Mouse (Mus musculus) forebrain, embryonic 10.5 days (tissue): ENCODE data around the gene Dennd6b. TPM values are rescaled to one million over a fixed set of nuclear protein-coding genes. Genes with fewer than 3 reads are reported as not detected.

ENCODE experiments used
- DNase-seq: peaks from one replicate; pipeline ENCODE4 v3.0.0-alpha.2; 2017; ENCODE audit warnings: low spot score; ENCODE audit errors: extremely low spot score
- H3K27ac ChIP-seq: fragments of 300-500 bp; sonication (generic); 2 replicates; pipeline ENCODE4 v1.5.1; 2016; ENCODE audit warnings: mild to moderate bottlenecking
- H3K27me3 ChIP-seq: fragments of 300-500 bp; sonication (generic); 2 replicates; pipeline ENCODE4 v1.6.1; 2016; ENCODE audit warnings: mild to moderate bottlenecking; ENCODE audit not compliant: poor library complexity, severe bottlenecking
- H3K36me3 ChIP-seq: fragments of 300-500 bp; sonication (generic); replicated peaks from 2 replicates; pipeline ENCODE4 v1.6.1; 2016; ENCODE audit warnings: mild to moderate bottlenecking, moderate library complexity
- H3K4me1 ChIP-seq: fragments of 300-500 bp; sonication (generic); 2 replicates; pipeline ENCODE4 v1.6.1; 2016
- H3K4me3 ChIP-seq: fragments of 300-500 bp; sonication (generic); 2 replicates; pipeline ENCODE4 v1.5.1; 2016; ENCODE audit warnings: mild to moderate bottlenecking, moderate library complexity
- H3K9me3 ChIP-seq: fragments of 300-500 bp; sonication (generic); 2 replicates; pipeline ENCODE4 v1.6.1; 2016; ENCODE audit warnings: mild to moderate bottlenecking, moderate library complexity
- WGBS: fragments of 180-500 bp; shearing (Covaris S2); methylation state at CpG from one replicate; pipeline ENCODE4 v1.1.7; 2016; 5-methylcytosine and 5-hydroxymethylcytosine counted together
- microRNA-seq: library from miRNA; unstranded; fragments of <30 nt; microRNA quantifications from one replicate; pipeline ENCODE4, GENCODE M21; 2017
- polyA plus RNA-seq: library from polyadenylated mRNA; unstranded; fragments of >200 nt; fragmentation: Nextera tagmentation; extraction: Ambion mirVana; gene quantifications from 2 replicates; pipeline ENCODE4 v1.2.1, GENCODE M21; 2016

The Dennd6b gene
- polyA plus RNA-seq, 1 experiment from 2014 or later, result 26.4 TPM

DNA sequence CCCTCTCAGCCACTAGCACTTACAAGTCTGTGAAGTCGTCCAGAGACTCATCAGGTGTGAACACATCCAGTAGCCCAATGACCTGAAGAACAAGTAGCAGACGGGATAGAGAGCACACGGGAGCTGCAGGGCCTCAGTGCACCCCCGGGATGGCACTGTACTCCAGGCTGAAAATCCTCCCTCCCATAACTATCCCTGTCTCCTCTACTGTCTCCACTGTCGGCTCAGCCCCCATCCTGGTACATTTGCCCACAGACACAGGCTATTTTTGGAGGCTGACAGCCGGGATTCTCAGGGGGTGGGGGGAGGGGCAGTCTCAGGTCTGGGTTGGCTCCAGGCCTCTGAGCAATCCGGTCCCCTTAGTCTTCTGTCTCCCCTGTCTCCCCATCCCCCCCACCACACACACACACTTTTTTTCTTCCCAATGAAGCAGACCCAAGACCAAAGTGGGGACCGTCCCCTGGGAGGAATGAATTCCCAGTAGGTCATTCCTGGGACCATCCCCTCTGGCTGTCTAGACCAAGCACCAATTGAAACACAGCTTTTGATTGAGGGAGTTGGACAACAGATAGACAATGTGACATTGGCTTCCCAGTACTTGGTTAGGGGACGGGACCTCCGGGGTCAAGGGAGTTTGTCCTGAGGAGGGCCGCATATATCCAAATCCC lies 58.8 kb downstream of the Dennd6b start:
- no peaks in the 10 kb centered on the region for H3K9me3 ChIP-seq
- peak overlapping the region; percentile 3; the same call in 1 of the 2 replicates for H3K4me3 ChIP-seq
- DNase-seq, result no peak
- H3K27me3 ChIP-seq, result peaks cover 38% of the 10 kb centered on the region
- 81% methylated on average over 11 of the region's 11 CpGs for WGBS
- peaks cover 42% of the 10 kb centered on the region for H3K36me3 ChIP-seq
- peaks cover 53% of the 10 kb centered on the region for H3K4me1 ChIP-seq
- no peak overlapping the region for H3K27ac ChIP-seq

DNA sequence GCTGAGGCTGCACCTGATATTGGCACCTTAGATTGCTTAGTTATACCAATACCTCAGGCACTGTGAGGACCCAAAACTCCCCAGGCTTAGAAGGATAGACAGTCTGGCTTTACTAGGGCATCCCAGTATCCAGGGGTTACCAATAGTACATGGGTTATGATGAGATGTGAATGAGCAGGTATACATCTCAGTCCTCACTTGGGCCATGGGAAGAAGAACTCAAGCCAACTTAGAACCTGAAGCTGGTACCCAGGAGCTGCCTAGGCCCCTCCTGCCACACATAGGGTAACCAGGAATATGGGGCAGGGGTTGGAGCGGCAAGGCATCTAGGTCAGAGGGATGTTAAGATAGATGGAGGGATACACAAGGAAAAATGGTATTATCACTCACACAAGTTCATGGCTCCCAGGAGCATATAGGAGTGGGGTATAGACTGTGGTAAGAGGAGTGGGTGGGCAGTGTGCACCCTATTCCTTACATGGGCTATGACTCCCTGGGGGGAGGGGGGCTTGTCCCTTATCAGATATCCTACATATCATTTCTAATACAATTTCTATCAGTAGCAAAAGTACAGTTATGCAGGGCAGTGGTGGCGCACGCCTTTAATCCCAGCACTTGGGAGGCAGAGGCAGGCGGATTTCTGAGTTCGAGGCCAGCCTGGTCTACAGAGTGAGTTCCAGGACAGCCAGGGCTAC lies 59.7 kb downstream of the Dennd6b start:
- Histone ChIP-seq H3K27me3 (peaks cover 30% of the 10 kb centered on the region), H3K36me3 (peaks cover 46% of the 10 kb centered on the region)
- whole genome bisulfite sequencing, result 92% methylated on average over 5 of the region's 5 CpGs

More for the DNA sequence above, 59.7 kb downstream of the Dennd6b start:
- no peak for DNase-seq
- Histone ChIP-seq H3K27ac (no peak overlapping the region), H3K4me1 (peaks cover 44% of the 10 kb centered on the region), H3K4me3 (no peak overlapping the region), H3K9me3 (no peaks in the 10 kb centered on the region)

Small RNA genes lying within 50 kb of the gene (microRNA-seq; reads per million reads assigned to microRNA genes)
- gene Mir6958 (3.3 reads per million, percentile 5 among the genes with 10 or more reads in this experiment), gene Mir7118 (0.90 reads per million)

Other genes with a start within 250 kb of the Dennd6b start
- not detected in 2 replicates for gene Ttll8, start 242.1 kb downstream of the Dennd6b start, polyA plus RNA-seq
- 10.2 and 11.5 TPM in 2 replicates for gene Mlc1, start 217.5 kb downstream of the Dennd6b start, polyA plus RNA-seq
- gene Mov10l1, start 213.6 kb downstream of the Dennd6b start, polyA plus RNA-seq, result not detected in 2 replicates
- gene Panx2, start 136.8 kb downstream of the Dennd6b start, polyA plus RNA-seq, result 0.54 and 0.71 TPM in 2 replicates
- 53.4 and 55.9 TPM in 2 replicates for gene Trabd, start 121.4 kb downstream of the Dennd6b start, polyA plus RNA-seq
- 14.4 and 14.8 TPM in 2 replicates for gene Selenoo, start 107.4 kb downstream of the Dennd6b start, polyA plus RNA-seq
- gene Tubgcp6, start 73.4 kb downstream of the Dennd6b start, polyA plus RNA-seq, result 25.7 and 26.5 TPM in 2 replicates
- 15.0 and 16.5 TPM in 2 replicates for gene Hdac10, start 67.8 kb downstream of the Dennd6b start, polyA plus RNA-seq
- 34.9 and 38.4 TPM in 2 replicates for gene Mapk12, start 55.8 kb downstream of the Dennd6b start, polyA plus RNA-seq
- 35.7 and 36.3 TPM in 2 replicates for gene Mapk11, start 46.9 kb downstream of the Dennd6b start, polyA plus RNA-seq
- 144 and 155 TPM in 2 replicates for gene Plxnb2, start 15.7 kb downstream of the Dennd6b start, polyA plus RNA-seq
- 24.2 and 28.8 TPM in 2 replicates for gene Ppp6r2, start 15.1 kb upstream of the Dennd6b start, polyA plus RNA-seq
- gene Sbf1, start 118.8 kb upstream of the Dennd6b start, polyA plus RNA-seq, result 80.7 and 84.9 TPM in 2 replicates
- 0.17 and 0.23 TPM in 2 replicates for gene Adm2, start 126.2 kb upstream of the Dennd6b start, polyA plus RNA-seq
- not detected in 2 replicates for gene Miox, start 137.9 kb upstream of the Dennd6b start, polyA plus RNA-seq
- gene Lmf2, start 159.2 kb upstream of the Dennd6b start, polyA plus RNA-seq, result 48.6 and 50.0 TPM in 2 replicates
- gene Ncaph2, start 159.2 kb upstream of the Dennd6b start, polyA plus RNA-seq, result 202 and 208 TPM in 2 replicates
- 6.6 and 7.2 TPM in 2 replicates for gene Sco2, start 177.3 kb upstream of the Dennd6b start, polyA plus RNA-seq
- 1.2 and 1.4 TPM in 2 replicates for gene Tymp, start 180.5 kb upstream of the Dennd6b start, polyA plus RNA-seq
- 0.38 and 0.46 TPM in 2 replicates for gene Odf3b, start 182.8 kb upstream of the Dennd6b start, polyA plus RNA-seq
- 0.04 TPM in 1 of 2 replicates, not detected in the other for gene Klhdc7b, start 188.4 kb upstream of the Dennd6b start, polyA plus RNA-seq
- not detected in 2 replicates for gene Syce3, start 214.0 kb upstream of the Dennd6b start, polyA plus RNA-seq
- 0.67 and 0.80 TPM in 2 replicates for gene Cpt1b, start 229.4 kb upstream of the Dennd6b start, polyA plus RNA-seq
- gene C730034F03Rik, start 233.1 kb upstream of the Dennd6b start, polyA plus RNA-seq, result 3.9 and 4.3 TPM in 2 replicates
- not detected in 2 replicates for gene Gm44502, start 233.2 kb upstream of the Dennd6b start, polyA plus RNA-seq
- 44.0 and 45.1 TPM in 2 replicates for gene Chkb, start 233.4 kb upstream of the Dennd6b start, polyA plus RNA-seq